Comparison of ENCODE assay signal across 8 mouse cellular contexts in the genomic region with DNA sequence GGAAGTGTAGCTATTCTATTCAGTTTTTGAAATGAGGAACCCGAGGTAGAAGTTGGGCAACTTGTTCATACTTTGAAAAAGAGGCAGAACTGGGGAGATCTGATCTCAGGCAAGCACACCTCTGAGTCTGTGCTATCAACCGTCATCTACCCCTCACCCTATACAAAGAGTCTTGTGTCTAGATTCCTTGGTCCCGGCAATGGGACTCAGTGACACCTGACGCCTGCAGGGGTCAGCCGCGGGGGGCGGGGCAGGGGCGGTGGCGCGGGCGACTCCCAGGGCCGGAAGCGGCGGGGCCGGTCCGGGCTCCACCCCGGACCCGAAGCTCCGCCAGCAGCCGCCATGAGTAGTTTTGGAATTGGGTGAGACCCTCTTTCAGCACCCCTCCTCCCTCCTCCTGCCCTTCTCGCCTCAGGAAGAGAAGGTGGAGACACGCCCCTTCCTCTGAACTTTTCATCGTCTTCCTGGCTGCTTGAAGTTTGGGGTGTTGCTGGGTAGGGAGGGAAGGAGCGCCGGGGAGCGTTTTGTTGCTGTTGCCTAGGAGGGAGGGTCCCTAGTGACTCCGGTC. TPM values are rescaled to one million over a fixed set of nuclear protein-coding genes. Genes with fewer than 3 reads are reported as not detected.
DNase-seq lines count a peak whose midpoint lies in the region; ATAC-seq and TF ChIP-seq lines count a peak whose summit lies in the region.

No protein-coding gene starts in this region.

- peaks cover 47% of the 10 kb centered on the region for H3K4me1 ChIP-seq in embryonic facial prominence, embryonic 10.5 days

- peaks cover 49% of the 10 kb centered on the region for H3K27me3 ChIP-seq in embryonic facial prominence, embryonic 10.5 days (replicated peaks; ENCODE audit: low read depth, poor library complexity, severe bottlenecking)

- 1% methylated on average over 27 of the region's 27 CpGs for WGBS in embryonic facial prominence, embryonic 10.5 days

- no peak for DNase-seq in layer of hippocampus, adult 2 months (ENCODE audit: low spot score in 2 of 2)
- no peak for DNase-seq in layer of hippocampus, adult 18-20 months (ENCODE audit: low spot score in 2 of 2)
- DNase-seq in embryonic facial prominence, embryonic 10.5 days (ENCODE audit: low spot score): peak; percentile 83
- peak; percentile 60 to 63 for DNase-seq in heart, postnatal 14 days
- DNase-seq in kidney, postnatal 4 days: peak; percentile 74 to 85
- peak; percentile 43 for DNase-seq in mesoderm, embryonic 11.5 days (ENCODE audit: low read depth, low spot score)
- peak; percentile 53 for DNase-seq in thymus, postnatal 0 days (ENCODE audit: low spot score)

- intact Hi-C loops in heart, postnatal 14 days (cut with DNase I): no loop called here

- ATAC-seq in megakaryocyte-erythroid progenitor cell, adult 5-6 weeks (replicated peaks; ENCODE audit: low FRiP score, low TSS enrichment, poor library complexity, severe bottlenecking): no peak; the same call in 1 of the 2 replicates

- H3K27ac ChIP-seq in layer of hippocampus, adult 2 months: peak overlapping the region; percentile 39; the same call in 1 of the 2 replicates
- H3K27ac ChIP-seq in embryonic facial prominence, embryonic 10.5 days (replicated peaks): peak overlapping the region; percentile 66

- peaks cover 15% of the 10 kb centered on the region for H3K36me3 ChIP-seq in embryonic facial prominence, embryonic 10.5 days (replicated peaks)

- no peak; the same call in 1 of the 2 replicates for TF ChIP-seq CTCF in layer of hippocampus, adult 2 months (conservative IDR thresholded peaks at IDR 0.05)

- H3K9me3 ChIP-seq in embryonic facial prominence, embryonic 10.5 days: 0 out of 2 replicates have a peak, but pooled peaks cover 3% of the 10 kb centered on the region

- H3K4me3 ChIP-seq in layer of hippocampus, adult 2 months: peak overlapping the region; percentile 46
- H3K4me3 ChIP-seq in embryonic facial prominence, embryonic 10.5 days: peak overlapping the region; percentile 64

RNA-seq across cellular contexts. Expression of a gene that starts 4.7 kb away (rescaled TPM):
- total RNA-seq in layer of hippocampus, adult 2 months (2021): 100 to 1,000 TPM; 159 to 162 TPM
- 100 to 1,000 TPM; 160 to 178 TPM for total RNA-seq in layer of hippocampus, adult 18-20 months (2021)
- polyA plus RNA-seq in embryonic facial prominence, embryonic 10.5 days (2016; fragmentation: Nextera tagmentation; extraction: Ambion mirVana): 5.2 and 6.2 TPM in 2 replicates
- 10 to 100 TPM; 37.9 to 43.0 TPM for total RNA-seq in heart, postnatal 14 days (2021)
- 5.7 and 6.1 TPM in 2 replicates for polyA plus RNA-seq in thymus, postnatal 0 days (2015; fragmentation: Nextera tagmentation; extraction: Ambion mirVana)
- total RNA-seq in megakaryocyte-erythroid progenitor cell, adult 5-6 weeks (2014; fragmentation: Nextera tagmentation): 4.8 and 11.4 TPM in 2 replicates
- 4.8 and 6.6 TPM in 2 replicates for total RNA-seq in megakaryocyte-erythroid progenitor cell, adult 5-6 weeks (2017)

RNA-seq across cellular contexts. Expression of a gene that starts 15.0 kb away (rescaled TPM):
- 1 to 10 TPM in 1 of 2 experiments, under 1 TPM in 1; 0.87 to 1.2 TPM for total RNA-seq in layer of hippocampus, adult 2 months (2021)
- total RNA-seq in layer of hippocampus, adult 18-20 months (2021): 1 to 10 TPM; 1.3 to 1.4 TPM
- 1.4 and 1.6 TPM in 2 replicates for polyA plus RNA-seq in embryonic facial prominence, embryonic 10.5 days (2016; fragmentation: Nextera tagmentation; extraction: Ambion mirVana)
- total RNA-seq in heart, postnatal 14 days (2021): under 1 TPM; 0.37 to 0.55 TPM
- polyA plus RNA-seq in thymus, postnatal 0 days (2015; fragmentation: Nextera tagmentation; extraction: Ambion mirVana): 0.10 and 0.25 TPM in 2 replicates
- total RNA-seq in megakaryocyte-erythroid progenitor cell, adult 5-6 weeks (2014; fragmentation: Nextera tagmentation): not detected in 2 replicates
- total RNA-seq in megakaryocyte-erythroid progenitor cell, adult 5-6 weeks (2017): 0.95 TPM in 1 of 2 replicates, not detected in the other

RNA-seq across cellular contexts. Expression of a gene that starts 31.4 kb away (rescaled TPM):
- 1 to 10 TPM; 1.6 to 2.5 TPM for total RNA-seq in layer of hippocampus, adult 2 months (2021)
- 1 to 10 TPM; 1.3 to 1.4 TPM for total RNA-seq in layer of hippocampus, adult 18-20 months (2021)
- 1.7 and 2.0 TPM in 2 replicates for polyA plus RNA-seq in embryonic facial prominence, embryonic 10.5 days (2016; fragmentation: Nextera tagmentation; extraction: Ambion mirVana)
- total RNA-seq in heart, postnatal 14 days (2021): 10 to 100 TPM in 1 of 2 experiments, 1 to 10 TPM in 1; 9.9 to 11.2 TPM
- 0.69 and 0.80 TPM in 2 replicates for polyA plus RNA-seq in thymus, postnatal 0 days (2015; fragmentation: Nextera tagmentation; extraction: Ambion mirVana)
- total RNA-seq in megakaryocyte-erythroid progenitor cell, adult 5-6 weeks (2014; fragmentation: Nextera tagmentation): 0.64 TPM in 1 of 2 replicates, not detected in the other
- not detected in 2 replicates for total RNA-seq in megakaryocyte-erythroid progenitor cell, adult 5-6 weeks (2017)

RNA-seq across cellular contexts. Expression of a gene that starts 31.4 kb away (rescaled TPM):
- 10 to 100 TPM; 76.0 to 80.5 TPM for total RNA-seq in layer of hippocampus, adult 2 months (2021)
- 10 to 100 TPM; 79.7 to 82.8 TPM for total RNA-seq in layer of hippocampus, adult 18-20 months (2021)
- 178 and 189 TPM in 2 replicates for polyA plus RNA-seq in embryonic facial prominence, embryonic 10.5 days (2016; fragmentation: Nextera tagmentation; extraction: Ambion mirVana)
- total RNA-seq in heart, postnatal 14 days (2021): 10 to 100 TPM; 62.8 to 70.8 TPM
- polyA plus RNA-seq in thymus, postnatal 0 days (2015; fragmentation: Nextera tagmentation; extraction: Ambion mirVana): 154 and 164 TPM in 2 replicates
- 146 and 165 TPM in 2 replicates for total RNA-seq in megakaryocyte-erythroid progenitor cell, adult 5-6 weeks (2014; fragmentation: Nextera tagmentation)
- 80.7 and 93.4 TPM in 2 replicates for total RNA-seq in megakaryocyte-erythroid progenitor cell, adult 5-6 weeks (2017)

RNA-seq across cellular contexts. Expression of a gene that starts 31.9 kb away (rescaled TPM):
- total RNA-seq in layer of hippocampus, adult 2 months (2021): 10 to 100 TPM; 17.6 to 18.4 TPM
- 10 to 100 TPM; 17.1 to 18.7 TPM for total RNA-seq in layer of hippocampus, adult 18-20 months (2021)
- 14.6 and 15.1 TPM in 2 replicates for polyA plus RNA-seq in embryonic facial prominence, embryonic 10.5 days (2016; fragmentation: Nextera tagmentation; extraction: Ambion mirVana)
- 1 to 10 TPM; 5.9 to 6.1 TPM for total RNA-seq in heart, postnatal 14 days (2021)
- 10.1 and 11.5 TPM in 2 replicates for polyA plus RNA-seq in thymus, postnatal 0 days (2015; fragmentation: Nextera tagmentation; extraction: Ambion mirVana)
- 2.4 and 5.1 TPM in 2 replicates for total RNA-seq in megakaryocyte-erythroid progenitor cell, adult 5-6 weeks (2014; fragmentation: Nextera tagmentation)
- total RNA-seq in megakaryocyte-erythroid progenitor cell, adult 5-6 weeks (2017): 1.1 and 5.5 TPM in 2 replicates

Comparison
In these comparisons a context has a peak if more than half of its experiments do, and no peak if none do; other contexts are left out.
1. DNase-seq: peak in embryonic facial prominence, embryonic 10.5 days (single experiment), heart, postnatal 14 days (2 of 2), kidney, postnatal 4 days (2 of 2), mesoderm, embryonic 11.5 days (single experiment) and thymus, postnatal 0 days (single experiment); none in layer of hippocampus, adult 2 months (0 of 2) and layer of hippocampus, adult 18-20 months (0 of 2).